Mouse (Mus musculus) erythroblast, embryonic 14.5 days (primary cell): Measurements from ENCODE around the gene Tmem245.

Experiments
- GATA1 ChIP-seq: IDR thresholded peaks from 2 replicates; pipeline ENCODE4 v1.6.1; 2012; ENCODE audit warnings: low read length, inconsistent platforms, mixed read lengths
- TAL1 ChIP-seq: IDR thresholded peaks from 3 replicates; pipeline ENCODE4 v1.6.1; 2012; ENCODE audit warnings: low read length, inconsistent platforms, mixed read lengths

GRCm38 (mm10) chr4:56933154-56933553 is 14.1 kb downstream of the Tmem245 start:
- TF ChIP-seq GATA1 (no peak), TAL1 (no peak)
